Comparison of ENCODE assay signal across 11 mouse cellular contexts in the genomic region with DNA sequence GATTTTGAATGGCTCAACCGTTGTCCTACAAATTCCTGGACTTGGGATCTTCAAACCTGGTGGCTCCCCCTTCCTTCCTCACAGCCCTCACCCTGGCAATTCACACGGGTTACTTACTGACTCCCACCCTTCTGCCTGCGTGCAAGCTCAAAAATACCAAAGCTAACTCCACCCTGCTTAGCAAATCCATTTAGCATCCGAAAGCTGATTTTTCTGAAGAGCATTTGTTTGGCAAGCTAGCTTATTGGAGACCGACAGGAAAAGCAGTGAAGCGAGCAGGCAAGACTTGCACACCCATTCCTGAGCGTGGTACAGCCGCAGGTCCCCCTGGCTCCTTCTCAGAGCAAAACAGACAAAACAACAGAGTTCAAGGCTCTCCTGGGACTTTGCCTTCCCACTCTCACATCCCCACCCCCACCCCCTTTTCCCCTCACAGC. TPM values are rescaled to one million over a fixed set of nuclear protein-coding genes. Genes with fewer than 3 reads are reported as not detected.
DNase-seq lines count a peak whose midpoint lies in the region; ATAC-seq lines count a peak whose summit lies in the region.
"Had no signal": no experiment of that assay in that cellular context is flagged by ENCODE, and none has a peak within 500 bp of the region (broad histone marks: within the 10 kb centered on the region; RNA-seq: fewer than 3 reads in every experiment).

No protein-coding gene starts in this region.

- DNase-seq in forebrain, embryonic 10.5 days (ENCODE audit: extremely low spot score, low spot score): no peak
- DNase-seq in kidney, postnatal 10 days: peak; percentile 15
- no peak for DNase-seq in kidney, postnatal 36 days
- DNase-seq in yolk sac, embryonic 10.5 days (ENCODE audit: low spot score): no peak
- DNase-seq in testis, postnatal 14 days (ENCODE audit: low spot score): no peak
- DNase-seq: lung, postnatal 4 days had no signal

- H3K36me3 ChIP-seq in forebrain, embryonic 10.5 days (replicated peaks): no peaks in the 10 kb centered on the region
- H3K36me3 ChIP-seq in forebrain, embryonic 16.5 days (ENCODE audit: control insufficient read depth, insufficient read depth): peaks cover 4% of the 10 kb centered on the region; the same call in 1 of the 2 replicates
- H3K36me3 ChIP-seq in hindbrain, embryonic 16.5 days (ENCODE audit: control insufficient read depth, insufficient read depth, low read length): peaks cover 6% of the 10 kb centered on the region; the same call in 1 of the 2 replicates
- no peaks in the 10 kb centered on the region for H3K36me3 ChIP-seq in stomach, embryonic 14.5 days (ENCODE audit: control insufficient read depth, insufficient read depth, low read length)

- WGBS in forebrain, embryonic 10.5 days: 42% methylated on average over 8 of the region's 8 CpGs
- WGBS in forebrain, embryonic 16.5 days: 48% methylated on average over 8 of the region's 8 CpGs
- WGBS in hindbrain, embryonic 16.5 days: 47% methylated on average over 8 of the region's 8 CpGs
- 21% methylated on average over 8 of the region's 8 CpGs for WGBS in stomach, embryonic 14.5 days

- H3K9me3 ChIP-seq in forebrain, embryonic 10.5 days: no peaks in the 10 kb centered on the region
- no peaks in the 10 kb centered on the region for H3K9me3 ChIP-seq in forebrain, embryonic 16.5 days (ENCODE audit: control insufficient read depth, low read length)
- no peaks in the 10 kb centered on the region for H3K9me3 ChIP-seq in hindbrain, embryonic 16.5 days (ENCODE audit: control insufficient read depth, low read length)
- no peaks in the 10 kb centered on the region for H3K9me3 ChIP-seq in stomach, embryonic 14.5 days (ENCODE audit: control insufficient read depth, low read depth, low read length)

- H3K27me3 ChIP-seq in forebrain, embryonic 10.5 days (ENCODE audit: poor library complexity, severe bottlenecking): no peaks in the 10 kb centered on the region
- no peaks in the 10 kb centered on the region for H3K27me3 ChIP-seq in forebrain, embryonic 16.5 days (replicated peaks; ENCODE audit: control insufficient read depth, insufficient read depth, low read length)
- H3K27me3 ChIP-seq in hindbrain, embryonic 16.5 days (replicated peaks; ENCODE audit: control insufficient read depth, insufficient read depth, low read length): no peaks in the 10 kb centered on the region
- H3K27me3 ChIP-seq in stomach, embryonic 14.5 days (ENCODE audit: control insufficient read depth, insufficient read depth, low read length): no peaks in the 10 kb centered on the region
- H3K27me3 ChIP-seq: Patski had no signal

- no peak overlapping the region for H3K4me2 ChIP-seq in forebrain, embryonic 16.5 days (ENCODE audit: low read length)
- H3K4me2 ChIP-seq in hindbrain, embryonic 16.5 days (ENCODE audit: low read length): no peak overlapping the region
- 0 out of 2 replicates have a peak overlapping the region, but pooled peaks have one; percentile 2 for H3K4me2 ChIP-seq in stomach, embryonic 14.5 days (replicated peaks; ENCODE audit: low read depth, low read length)

- H3K4me1 ChIP-seq in forebrain, embryonic 10.5 days: peaks cover 54% of the 10 kb centered on the region
- H3K4me1 ChIP-seq in forebrain, embryonic 16.5 days (replicated peaks; ENCODE audit: control insufficient read depth, insufficient read depth, low read length): peaks cover 3% of the 10 kb centered on the region; the same call in 1 of the 2 replicates
- H3K4me1 ChIP-seq in hindbrain, embryonic 16.5 days (ENCODE audit: control insufficient read depth, insufficient read depth, low read depth, low read length): peaks cover 7% of the 10 kb centered on the region
- peaks cover 31% of the 10 kb centered on the region for H3K4me1 ChIP-seq in stomach, embryonic 14.5 days (ENCODE audit: control insufficient read depth, insufficient read depth, low read length)

- no peak overlapping the region for H3K9ac ChIP-seq in forebrain, embryonic 16.5 days (replicated peaks; ENCODE audit: low read depth, low read length)
- no peak overlapping the region for H3K9ac ChIP-seq in hindbrain, embryonic 16.5 days (ENCODE audit: low read depth, low read length)
- H3K9ac ChIP-seq in stomach, embryonic 14.5 days (replicated peaks; ENCODE audit: low read depth, low read length): no peak overlapping the region

- H3K27ac ChIP-seq in forebrain, embryonic 10.5 days: peak overlapping the region; percentile 80
- H3K27ac ChIP-seq in forebrain, embryonic 16.5 days (ENCODE audit: low read length): no peak overlapping the region
- H3K27ac ChIP-seq in hindbrain, embryonic 16.5 days (ENCODE audit: low read depth, low read length): peak overlapping the region; percentile 35; the same call in 1 of the 2 replicates
- peak overlapping the region; percentile 91 for H3K27ac ChIP-seq in stomach, embryonic 14.5 days (ENCODE audit: low read length)

- ATAC-seq in forebrain, embryonic 16.5 days: no peak
- ATAC-seq in hindbrain, embryonic 16.5 days: no peak
- no peak for ATAC-seq in stomach, embryonic 14.5 days (ENCODE audit: insufficient number of reproducible peaks, insufficient read depth, low FRiP score, low read depth)
- ATAC-seq: Patski had no signal

- H3K4me3 ChIP-seq in forebrain, embryonic 10.5 days: no peak overlapping the region
- H3K4me3 ChIP-seq in forebrain, embryonic 16.5 days (replicated peaks; ENCODE audit: low read length): no peak overlapping the region
- no peak overlapping the region for H3K4me3 ChIP-seq in hindbrain, embryonic 16.5 days (ENCODE audit: low read length)
- no peak overlapping the region for H3K4me3 ChIP-seq in stomach, embryonic 14.5 days (ENCODE audit: low read depth, low read length)

RNA-seq across cellular contexts. Expression of gene 4930558K02Rik, which starts 29.2 kb away (rescaled TPM):
- polyA plus RNA-seq in forebrain, embryonic 10.5 days (2016; fragmentation: Nextera tagmentation; extraction: Ambion mirVana): not detected in 2 replicates
- polyA plus RNA-seq in forebrain, embryonic 16.5 days (2015; fragmentation: Nextera tagmentation; extraction: Ambion mirVana): not detected in 2 replicates
- 0.25 TPM in 1 of 2 replicates, not detected in the other for polyA plus RNA-seq in hindbrain, embryonic 16.5 days (2015; fragmentation: Nextera tagmentation; extraction: Ambion mirVana)
- not detected in 2 replicates for polyA plus RNA-seq in stomach, embryonic 14.5 days (2014; fragmentation: Nextera tagmentation; extraction: Ambion mirVana)
- polyA plus RNA-seq: gonadal fat pad, adult 2 months; Patski had no signal

RNA-seq across cellular contexts. Expression of gene Pigc, which starts 39.7 kb away (rescaled TPM):
- polyA plus RNA-seq in forebrain, embryonic 10.5 days (2016; fragmentation: Nextera tagmentation; extraction: Ambion mirVana): 21.0 and 25.0 TPM in 2 replicates
- 35.7 and 36.9 TPM in 2 replicates for polyA plus RNA-seq in forebrain, embryonic 16.5 days (2015; fragmentation: Nextera tagmentation; extraction: Ambion mirVana)
- 36.2 and 37.1 TPM in 2 replicates for polyA plus RNA-seq in hindbrain, embryonic 16.5 days (2015; fragmentation: Nextera tagmentation; extraction: Ambion mirVana)
- 39.0 and 42.2 TPM in 2 replicates for polyA plus RNA-seq in stomach, embryonic 14.5 days (2014; fragmentation: Nextera tagmentation; extraction: Ambion mirVana)
